Comparison of ENCODE assay signal across 20 mouse cellular contexts in genomic region chr8:120888005-120888404, GRCm38 (mm10).
DNase-seq lines count a peak whose midpoint lies in the region; ATAC-seq lines count a peak whose summit lies in the region.
"Had no signal": no experiment of that assay in that cellular context is flagged by ENCODE, and none has a peak within 500 bp of the region (broad histone marks: within the 10 kb centered on the region; RNA-seq: fewer than 3 reads in every experiment).

No protein-coding gene starts in this region.

- 30% methylated on average over 5 of the region's 5 CpGs for WGBS in lung, embryonic 15.5 days
- WGBS in hindbrain, embryonic 10.5 days: 50% methylated on average over 5 of the region's 5 CpGs

- peaks cover 86% of the 10 kb centered on the region for H3K27me3 ChIP-seq in lung, embryonic 15.5 days
- peaks cover 100% of the 10 kb centered on the region for H3K27me3 ChIP-seq in hindbrain, embryonic 10.5 days (ENCODE audit: insufficient read depth, poor library complexity, severe bottlenecking)

- ATAC-seq in lung, embryonic 15.5 days (ENCODE audit: borderline replicate concordance, extremely low read depth, low FRiP score, low TSS enrichment): no peak
- peak; percentile 80 for ATAC-seq in CD4-positive, CD25-positive, alpha-beta regulatory T cell, adult 4 months
- peak; percentile 71 for ATAC-seq in inflammation-experienced regulatory T-cells, adult 6 months
- ATAC-seq: forebrain, postnatal 0 days; liver, postnatal 0 days had no signal

- peak overlapping the region; percentile 37; the same call in 1 of the 2 replicates for H3K4me2 ChIP-seq in lung, embryonic 15.5 days
- H3K4me2 ChIP-seq: embryonic facial prominence, embryonic 15.5 days; heart, embryonic 12.5 days; hindbrain, embryonic 14.5 days; midbrain, embryonic 12.5 days had no signal

- H3K27ac ChIP-seq in lung, embryonic 15.5 days: no peak overlapping the region
- no peak overlapping the region for H3K27ac ChIP-seq in hindbrain, embryonic 10.5 days
- H3K27ac ChIP-seq: embryonic facial prominence, embryonic 15.5 days; forebrain, embryonic 10.5 days; hindbrain, embryonic 14.5 days; left cerebral cortex, adult 2 months; limb, embryonic 10.5 days; midbrain, embryonic 12.5 days had no signal

- H3K36me3 ChIP-seq in lung, embryonic 15.5 days: no peaks in the 10 kb centered on the region
- H3K36me3 ChIP-seq in hindbrain, embryonic 10.5 days: no peaks in the 10 kb centered on the region
- H3K36me3 ChIP-seq: embryonic facial prominence, embryonic 15.5 days; forebrain, embryonic 10.5 days; heart, embryonic 12.5 days; limb, embryonic 10.5 days; midbrain, embryonic 12.5 days had no signal

- no peak for DNase-seq in lung, adult 18-20 months
- peak; percentile 19 for DNase-seq in thymus, postnatal 25 days
- no peak for DNase-seq in hindbrain, embryonic 10.5 days (ENCODE audit: low spot score)
- DNase-seq in left cerebral cortex, adult 11 months (ENCODE audit: low spot score): no peak
- DNase-seq: adrenal gland, postnatal 10 days; cerebellum, postnatal 10 days; forebrain, postnatal 0 days; heart, postnatal 14 days; kidney, adult 11 months had no signal

- H3K9ac ChIP-seq in lung, embryonic 15.5 days: no peak overlapping the region
- H3K9ac ChIP-seq: embryonic facial prominence, embryonic 15.5 days; forebrain, postnatal 0 days; heart, embryonic 12.5 days; hindbrain, embryonic 14.5 days; liver, postnatal 0 days; midbrain, embryonic 12.5 days had no signal

- no peaks in the 10 kb centered on the region for H3K9me3 ChIP-seq in lung, embryonic 15.5 days
- H3K9me3 ChIP-seq in hindbrain, embryonic 10.5 days: no peaks in the 10 kb centered on the region
- H3K9me3 ChIP-seq: embryonic facial prominence, embryonic 15.5 days; forebrain, embryonic 10.5 days; heart, embryonic 12.5 days; limb, embryonic 10.5 days; midbrain, embryonic 12.5 days had no signal

- peaks cover 18% of the 10 kb centered on the region for H3K4me1 ChIP-seq in lung, embryonic 15.5 days
- peaks cover 30% of the 10 kb centered on the region for H3K4me1 ChIP-seq in hindbrain, embryonic 10.5 days (replicated peaks)

- no peak overlapping the region for H3K4me3 ChIP-seq in lung, embryonic 15.5 days
- H3K4me3 ChIP-seq in hindbrain, embryonic 10.5 days: no peak overlapping the region
- H3K4me3 ChIP-seq: embryonic facial prominence, embryonic 15.5 days; forebrain, embryonic 10.5 days; heart, embryonic 12.5 days; left cerebral cortex, adult 2 months; limb, embryonic 10.5 days; midbrain, embryonic 12.5 days had no signal
